Mouse (Mus musculus): ENCODE results near the gene Tut7.
"Not testable (repeated sequence)": the region's sequence is repeated elsewhere in the genome, so short reads cannot be mapped to it uniquely, and the experiment has no call there.

Gene Tut7

DNA sequence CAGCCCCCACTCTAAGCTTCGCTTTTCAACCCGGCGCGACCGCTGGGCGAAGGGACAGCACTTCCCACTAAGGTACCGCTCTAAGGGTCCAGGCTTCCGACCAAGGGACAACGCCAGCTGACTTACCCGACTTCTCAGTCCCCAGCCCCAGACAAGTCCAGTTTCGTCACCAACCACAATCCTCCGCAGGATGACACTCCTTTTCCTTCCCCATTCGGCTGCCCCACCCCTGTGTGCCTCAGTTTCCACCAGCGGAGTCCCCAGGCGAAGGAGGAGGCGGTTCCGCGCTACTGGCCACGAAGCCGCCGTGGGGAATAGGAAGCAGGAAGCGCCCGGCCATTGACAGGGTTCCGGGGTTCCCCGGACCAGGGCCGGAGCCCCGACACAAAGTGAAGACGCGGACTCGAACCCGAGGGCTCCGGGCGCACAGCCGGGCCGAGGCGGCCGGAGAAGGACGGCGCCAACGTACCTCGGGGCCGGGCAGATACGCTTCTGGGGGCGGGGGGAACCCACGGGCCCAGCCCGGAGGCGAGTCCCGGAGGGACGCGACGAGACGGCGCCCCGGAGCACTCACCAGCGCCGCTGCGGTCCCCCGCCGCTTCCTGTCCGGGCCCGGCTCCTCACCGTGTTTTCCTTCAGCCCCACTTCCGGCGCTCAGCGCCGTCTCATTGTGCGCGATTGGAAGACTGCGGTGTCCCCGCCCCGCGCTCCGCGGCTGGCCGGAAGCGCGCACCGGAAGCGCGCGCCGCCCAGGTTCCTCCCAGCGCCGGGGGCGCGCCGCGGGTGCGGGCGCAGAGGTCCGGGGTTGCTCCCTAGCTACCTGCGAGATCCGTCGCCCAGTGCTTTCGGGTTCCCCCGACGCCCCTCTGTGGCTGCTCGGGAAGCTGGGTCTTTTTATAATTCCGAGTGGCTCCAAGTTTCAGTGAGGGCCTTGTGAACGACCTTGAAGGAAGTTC lies at the start of gene Tut7:
Gene Tut7, minus strand, starts transcription at position 641 of the 956 bp plus-strand sequence.
- peak; percentile 89 to 90 for DNase-seq (ENCODE audit: low read depth in 2 of 2, low spot score in 2 of 2)

GRCm38 (mm10) chr13:59872446-59872845 lies 49.5 kb upstream of the Tut7 start:
- no peak for DNase-seq (ENCODE audit: low read depth in 2 of 2, low spot score in 2 of 2)

DNA sequence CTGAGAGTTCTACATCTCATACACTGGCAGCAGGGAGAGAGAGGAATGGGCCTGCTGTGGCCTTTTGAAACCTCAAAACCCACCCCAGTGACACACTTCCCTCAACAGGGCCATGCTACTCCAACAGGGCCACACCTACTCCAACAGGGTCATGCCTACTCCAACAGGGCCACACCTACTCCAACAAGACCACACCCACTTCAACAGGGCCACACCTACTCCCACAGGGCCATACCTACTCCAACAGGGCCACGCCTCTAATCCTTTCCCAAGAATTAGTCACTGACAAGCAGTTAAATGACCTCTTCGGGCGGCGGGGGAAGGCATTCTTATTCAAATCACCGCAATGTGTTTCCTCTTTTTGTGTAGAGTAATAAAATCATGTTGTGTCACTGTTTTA lies 47.1 kb upstream of the Tut7 start:
- no peak for DNase-seq (ENCODE audit: low read depth in 2 of 2, low spot score in 2 of 2)

- no peak for DNase-seq (ENCODE audit: low read depth in 2 of 2, low spot score in 2 of 2)
Observed at GRCm38 (mm10) chr13:59868011-59868649, 45.2 kb upstream of the Tut7 start.

- no peak for DNase-seq (ENCODE audit: low read depth in 2 of 2, low spot score in 2 of 2)
Observed at GRCm38 (mm10) chr13:59867103-59867502, 44.2 kb upstream of the Tut7 start.

- DNase-seq (ENCODE audit: low read depth in 2 of 2, low spot score in 2 of 2) = no peak
Observed at GRCm38 (mm10) chr13:59859515-59859914, 36.6 kb upstream of the Tut7 start.

GRCm38 (mm10) chr13:59856286-59857070 lies 33.5 kb upstream of the Tut7 start:
- peak in 1 of 2 experiments; percentile 7 for DNase-seq (ENCODE audit: low read depth in 2 of 2, low spot score in 2 of 2)

- no peak for DNase-seq (ENCODE audit: low read depth in 2 of 2, low spot score in 2 of 2)
Observed at GRCm38 (mm10) chr13:59853471-59853870, 30.5 kb upstream of the Tut7 start.

DNA sequence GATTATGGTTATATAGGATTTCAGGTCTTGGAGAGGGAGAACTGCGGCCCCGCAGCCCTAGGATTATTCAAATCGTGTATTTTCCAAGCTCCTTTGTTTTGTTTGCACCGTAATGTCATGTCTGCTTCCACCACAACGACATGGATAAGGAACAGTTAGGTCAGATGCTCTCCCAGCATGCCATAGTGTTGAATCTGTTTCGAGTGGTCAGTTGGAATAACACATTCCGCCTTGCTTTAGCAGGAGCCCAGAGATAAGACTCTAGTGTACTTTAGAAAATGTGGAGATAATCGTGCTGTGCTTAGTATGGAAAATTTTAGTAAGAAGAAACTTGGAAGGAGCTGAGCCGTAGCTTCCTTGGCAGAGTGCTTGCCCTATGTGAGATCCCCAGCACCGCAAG lies 27.4 kb upstream of the Tut7 start:
- no peak for DNase-seq (ENCODE audit: low read depth in 2 of 2, low spot score in 2 of 2)

DNA sequence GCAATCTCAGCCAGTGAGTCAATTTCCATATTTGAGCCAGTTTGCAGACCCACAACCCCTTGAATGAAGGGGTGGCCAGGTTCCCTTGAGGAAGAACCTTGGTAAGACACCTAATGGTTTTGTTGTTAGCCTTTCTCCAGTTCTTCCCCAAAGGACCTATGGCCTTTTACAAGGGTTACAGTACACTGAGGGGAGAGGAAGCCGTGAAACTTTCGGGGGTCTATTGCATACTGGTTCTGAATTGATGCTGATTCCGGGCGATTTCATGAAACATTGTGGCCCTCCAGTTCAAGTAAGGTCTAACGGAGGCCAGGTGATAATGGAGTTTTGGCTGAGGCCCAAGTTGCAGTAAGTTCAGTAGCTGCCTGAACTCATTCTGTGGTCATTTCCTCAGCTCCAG lies 21.7 kb upstream of the Tut7 start:
- DNase-seq (ENCODE audit: low read depth in 2 of 2, low spot score in 2 of 2) = no peak

GRCm38 (mm10) chr13:59843976-59844375 lies 21.0 kb upstream of the Tut7 start:
- DNase-seq (ENCODE audit: low read depth in 2 of 2, low spot score in 2 of 2) = no peak

DNA sequence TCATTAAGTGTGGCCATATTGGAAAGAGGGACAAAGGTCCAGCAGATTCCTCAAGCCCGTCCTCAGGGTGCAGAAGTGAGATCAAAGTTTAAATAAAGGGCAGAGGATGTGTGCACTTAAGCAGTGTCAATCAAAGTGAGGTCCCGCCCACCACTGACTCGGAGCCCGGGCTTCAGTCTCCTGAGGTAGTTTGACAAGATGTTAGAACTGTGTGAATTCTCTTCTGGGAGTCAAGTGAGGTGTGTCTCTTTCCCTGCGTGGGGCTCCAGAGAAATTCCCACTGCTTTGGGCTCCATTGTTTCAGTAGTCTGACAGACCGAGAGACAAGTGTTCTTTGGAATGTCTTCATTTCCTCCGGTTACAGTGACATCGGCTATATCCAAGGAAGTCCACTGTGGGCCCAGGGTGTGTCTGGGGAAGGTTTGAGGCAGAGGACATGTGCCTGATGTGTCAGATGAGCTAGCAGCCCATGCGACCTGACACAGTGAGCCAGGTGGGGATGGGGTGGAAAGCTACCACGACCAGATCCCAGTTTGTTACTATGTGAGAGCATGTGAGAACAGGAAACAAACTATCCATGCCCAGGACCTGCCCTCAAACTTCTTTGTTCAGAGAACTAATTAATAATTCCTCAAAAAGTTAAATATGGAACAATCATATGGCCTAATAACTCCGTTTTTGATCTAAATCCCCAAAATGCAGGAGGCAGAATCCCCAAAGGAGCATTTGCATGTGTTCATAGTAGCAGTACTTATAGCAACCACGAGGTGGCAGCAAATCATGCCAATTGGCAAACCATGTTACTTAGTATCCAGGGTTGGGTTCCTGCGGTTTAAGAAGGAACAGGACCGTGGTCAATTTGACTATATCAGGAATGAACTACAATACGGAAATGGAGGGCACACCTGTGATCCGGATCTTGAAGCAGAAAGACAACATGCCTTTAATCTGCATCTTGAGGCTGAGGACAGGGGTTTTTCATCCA lies 19.6 kb upstream of the Tut7 start:
- peak; percentile 55 to 74 for DNase-seq (ENCODE audit: low read depth in 2 of 2, low spot score in 2 of 2)

GRCm38 (mm10) chr13:59841761-59842160 lies 18.8 kb upstream of the Tut7 start:
- DNase-seq (ENCODE audit: low read depth in 2 of 2, low spot score in 2 of 2) = not testable (repeated sequence)

GRCm38 (mm10) chr13:59840429-59841169 lies 17.7 kb upstream of the Tut7 start:
- peak; percentile 82 to 91 for DNase-seq (ENCODE audit: low read depth in 2 of 2, low spot score in 2 of 2)

GRCm38 (mm10) chr13:59839356-59839755 lies 16.4 kb upstream of the Tut7 start:
- DNase-seq (ENCODE audit: low read depth in 2 of 2, low spot score in 2 of 2) = no peak

- no peak for DNase-seq (ENCODE audit: low read depth in 2 of 2, low spot score in 2 of 2)
Observed at GRCm38 (mm10) chr13:59838464-59838863, 15.5 kb upstream of the Tut7 start.

DNA sequence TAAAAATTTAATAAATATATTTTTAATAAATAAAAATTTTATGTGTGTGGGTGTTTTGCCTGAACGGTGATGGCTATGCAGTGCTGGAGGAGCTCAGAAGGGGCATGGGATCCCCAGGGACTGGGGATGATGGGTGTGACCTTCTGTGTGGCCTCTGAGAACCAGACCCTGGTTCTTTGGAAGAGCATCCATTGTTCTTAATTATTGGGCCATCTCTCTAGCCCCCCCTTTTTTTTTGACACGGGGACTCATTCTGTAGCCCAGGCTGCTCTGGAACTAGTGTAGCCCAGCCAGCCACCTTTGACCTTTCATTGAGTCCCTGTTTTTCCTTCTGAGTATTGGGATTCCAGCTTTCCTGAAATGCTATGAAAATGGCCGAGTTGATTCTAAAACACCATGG lies 13.9 kb upstream of the Tut7 start:
- DNase-seq (ENCODE audit: low read depth in 2 of 2, low spot score in 2 of 2) = no peak

DNA sequence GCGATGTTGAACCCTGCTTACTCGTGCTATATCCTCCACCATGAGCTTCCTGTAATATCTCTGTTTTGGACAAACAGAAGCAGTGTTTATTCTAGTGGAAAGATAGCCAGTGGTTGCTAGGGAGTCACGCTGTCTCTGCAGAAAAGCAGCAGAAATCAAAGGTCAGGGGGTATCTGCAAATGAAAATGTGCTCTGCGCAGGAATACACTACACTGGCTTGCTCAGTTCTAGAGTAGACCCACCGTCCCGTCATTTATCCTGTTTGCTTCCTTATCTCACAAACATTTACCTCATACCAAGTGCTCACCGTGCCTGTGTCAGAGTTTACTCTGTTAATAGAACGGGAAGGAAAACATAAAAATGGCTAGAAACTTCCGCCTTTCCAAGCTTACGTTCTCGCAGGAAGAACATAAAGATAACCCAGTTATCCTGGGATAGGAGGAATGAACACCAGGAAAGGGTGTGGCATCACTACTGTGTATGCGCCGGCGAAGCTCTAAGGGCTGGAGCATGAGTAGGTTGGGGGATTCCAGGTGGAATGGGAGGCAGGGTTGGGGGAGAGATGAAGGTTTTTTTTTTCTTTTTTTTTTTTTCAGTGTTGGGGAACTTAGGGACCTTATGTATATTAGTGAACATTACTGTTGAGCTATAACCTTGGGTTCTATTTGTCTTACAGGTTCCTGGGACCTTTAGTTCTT lies 13.3 kb upstream of the Tut7 start:
- DNase-seq (ENCODE audit: low read depth in 2 of 2, low spot score in 2 of 2) = no peak

Measured in CD8-positive naive resting alpha-beta T cell, adult 2 months (primary cell).